Mouse (Mus musculus): ENCODE results near the gene Lonp2. TPM values are rescaled to one million over a fixed set of nuclear protein-coding genes. Genes with fewer than 3 reads are reported as not detected.

Gene Lonp2
- polyA plus RNA-seq, 1 experiment from 2014 or later: 76.3 TPM

- no peak for ATAC-seq (ENCODE audit: insufficient read depth, low FRiP score, low TSS enrichment)
- no peak overlapping the region for H3K4me3 ChIP-seq (ENCODE audit: low read depth, low read length)
- 82% methylated on average over 4 of the region's 4 CpGs for WGBS
These were observed 15.1 kb downstream of the Lonp2 start for GRCm38 (mm10) chr8:86638981-86639380.

GRCm38 (mm10) chr8:86642682-86643081 lies 18.8 kb downstream of the Lonp2 start:
- no peak overlapping the region for H3K27ac ChIP-seq (ENCODE audit: low read depth, low read length)
- no peaks in the 10 kb centered on the region for H3K4me1 ChIP-seq (ENCODE audit: control insufficient read depth, insufficient read depth, low read length)
- 89% methylated on average over 3 of the region's 3 CpGs for WGBS
- H3K9me3 ChIP-seq (ENCODE audit: control insufficient read depth, low read length): no peaks in the 10 kb centered on the region
- no peak overlapping the region for H3K4me3 ChIP-seq (ENCODE audit: low read depth, low read length)
- H3K9ac ChIP-seq (ENCODE audit: low read length): no peak overlapping the region
- H3K4me2 ChIP-seq (ENCODE audit: low read depth): no peak overlapping the region
- DNase-seq (ENCODE audit: low spot score) (no peak), ATAC-seq (ENCODE audit: insufficient read depth, low FRiP score, low TSS enrichment) (no peak)
- H3K36me3 ChIP-seq (ENCODE audit: control insufficient read depth, insufficient read depth, low read length): no peaks in the 10 kb centered on the region; the same call in none of the 2 replicates
- H3K27me3 ChIP-seq (ENCODE audit: control insufficient read depth, insufficient read depth, low read length): no peaks in the 10 kb centered on the region

More at GRCm38 (mm10) chr8:86638981-86639380, 15.1 kb downstream of the Lonp2 start:
- H3K36me3 ChIP-seq (ENCODE audit: control insufficient read depth, insufficient read depth, low read length): peaks cover 3% of the 10 kb centered on the region
- H3K27ac ChIP-seq (ENCODE audit: low read depth, low read length): no peak overlapping the region
- no peak for DNase-seq (ENCODE audit: low spot score)
- no peaks in the 10 kb centered on the region for H3K9me3 ChIP-seq (ENCODE audit: control insufficient read depth, low read length)
- H3K4me2 ChIP-seq (ENCODE audit: low read depth): no peak overlapping the region
- H3K27me3 ChIP-seq (ENCODE audit: control insufficient read depth, insufficient read depth, low read length): no peaks in the 10 kb centered on the region
- H3K4me1 ChIP-seq (ENCODE audit: control insufficient read depth, insufficient read depth, low read length): no peaks in the 10 kb centered on the region
- no peak overlapping the region for H3K9ac ChIP-seq (ENCODE audit: low read length)

GRCm38 (mm10) chr8:86644661-86645060 lies 20.8 kb downstream of the Lonp2 start:
- DNase-seq (ENCODE audit: low spot score) (no peak), ATAC-seq (ENCODE audit: insufficient read depth, low FRiP score, low TSS enrichment) (no peak)
- Histone ChIP-seq H3K4me3 (ENCODE audit: low read depth, low read length) (no peak overlapping the region), H3K4me1 (ENCODE audit: control insufficient read depth, insufficient read depth, low read length) (no peaks in the 10 kb centered on the region), H3K27me3 (ENCODE audit: control insufficient read depth, insufficient read depth, low read length) (no peaks in the 10 kb centered on the region), H3K36me3 (ENCODE audit: control insufficient read depth, insufficient read depth, low read length) (no peaks in the 10 kb centered on the region; the same call in none of the 2 replicates), H3K9me3 (ENCODE audit: control insufficient read depth, low read length) (no peaks in the 10 kb centered on the region), H3K27ac (ENCODE audit: low read depth, low read length) (no peak overlapping the region), H3K4me2 (ENCODE audit: low read depth) (no peak overlapping the region), H3K9ac (ENCODE audit: low read length) (no peak overlapping the region)
- WGBS: 94% methylated on average over 4 of the region's 4 CpGs

- H3K9me3 ChIP-seq (ENCODE audit: control insufficient read depth, low read length): no peaks in the 10 kb centered on the region
- H3K36me3 ChIP-seq (ENCODE audit: control insufficient read depth, insufficient read depth, low read length): no peaks in the 10 kb centered on the region
- H3K9ac ChIP-seq (ENCODE audit: low read length): no peak overlapping the region
- DNase-seq (ENCODE audit: low spot score) (no peak), ATAC-seq (ENCODE audit: insufficient read depth, low FRiP score, low TSS enrichment) (no peak)
- no peaks in the 10 kb centered on the region for H3K27me3 ChIP-seq (ENCODE audit: control insufficient read depth, insufficient read depth, low read length)
- no peak overlapping the region for H3K27ac ChIP-seq (ENCODE audit: low read depth, low read length)
- 89% methylated on average over 3 of the region's 3 CpGs for WGBS
- no peaks in the 10 kb centered on the region for H3K4me1 ChIP-seq (ENCODE audit: control insufficient read depth, insufficient read depth, low read length)
- no peak overlapping the region for H3K4me2 ChIP-seq (ENCODE audit: low read depth)
- H3K4me3 ChIP-seq (ENCODE audit: low read depth, low read length): no peak overlapping the region
These were observed 23.9 kb downstream of the Lonp2 start for GRCm38 (mm10) chr8:86647771-86648170.

- Histone ChIP-seq H3K36me3 (ENCODE audit: control insufficient read depth, insufficient read depth, low read length) (no peaks in the 10 kb centered on the region), H3K4me1 (ENCODE audit: control insufficient read depth, insufficient read depth, low read length) (no peaks in the 10 kb centered on the region), H3K27ac (ENCODE audit: low read depth, low read length) (no peak overlapping the region), H3K27me3 (ENCODE audit: control insufficient read depth, insufficient read depth, low read length) (no peaks in the 10 kb centered on the region), H3K9me3 (ENCODE audit: control insufficient read depth, low read length) (no peaks in the 10 kb centered on the region), H3K4me3 (ENCODE audit: low read depth, low read length) (no peak overlapping the region), H3K4me2 (ENCODE audit: low read depth) (no peak overlapping the region), H3K9ac (ENCODE audit: low read length) (no peak overlapping the region)
- ATAC-seq (ENCODE audit: insufficient read depth, low FRiP score, low TSS enrichment): no peak
- no peak for DNase-seq (ENCODE audit: low spot score)
- WGBS: 86% methylated on average over 5 of the region's 5 CpGs
These were observed 27.6 kb downstream of the Lonp2 start for GRCm38 (mm10) chr8:86651416-86651815.

GRCm38 (mm10) chr8:86652546-86652945 lies 28.7 kb downstream of the Lonp2 start:
- H3K9me3 ChIP-seq (ENCODE audit: control insufficient read depth, low read length): no peaks in the 10 kb centered on the region
- 93% methylated on average over 2 of the region's 2 CpGs for WGBS
- no peak overlapping the region for H3K9ac ChIP-seq (ENCODE audit: low read length)
- H3K27me3 ChIP-seq (ENCODE audit: control insufficient read depth, insufficient read depth, low read length): no peaks in the 10 kb centered on the region
- H3K4me1 ChIP-seq (ENCODE audit: control insufficient read depth, insufficient read depth, low read length): no peaks in the 10 kb centered on the region
- no peaks in the 10 kb centered on the region for H3K36me3 ChIP-seq (ENCODE audit: control insufficient read depth, insufficient read depth, low read length)
- DNase-seq (ENCODE audit: low spot score) (no peak), ATAC-seq (ENCODE audit: insufficient read depth, low FRiP score, low TSS enrichment) (no peak)
- H3K27ac ChIP-seq (ENCODE audit: low read depth, low read length): no peak overlapping the region
- no peak overlapping the region for H3K4me2 ChIP-seq (ENCODE audit: low read depth)
- H3K4me3 ChIP-seq (ENCODE audit: low read depth, low read length): no peak overlapping the region

GRCm38 (mm10) chr8:86654578-86654977 lies 30.7 kb downstream of the Lonp2 start:
- Histone ChIP-seq H3K9me3 (ENCODE audit: control insufficient read depth, low read length) (no peaks in the 10 kb centered on the region), H3K27me3 (ENCODE audit: control insufficient read depth, insufficient read depth, low read length) (no peaks in the 10 kb centered on the region), H3K27ac (ENCODE audit: low read depth, low read length) (no peak overlapping the region), H3K4me3 (ENCODE audit: low read depth, low read length) (no peak overlapping the region), H3K36me3 (ENCODE audit: control insufficient read depth, insufficient read depth, low read length) (no peaks in the 10 kb centered on the region), H3K4me2 (ENCODE audit: low read depth) (no peak overlapping the region), H3K4me1 (ENCODE audit: control insufficient read depth, insufficient read depth, low read length) (no peaks in the 10 kb centered on the region), H3K9ac (ENCODE audit: low read length) (no peak overlapping the region)
- DNase-seq (ENCODE audit: low spot score): no peak
- WGBS: 91% methylated on average over 1 of the region's 1 CpGs
- ATAC-seq (ENCODE audit: insufficient read depth, low FRiP score, low TSS enrichment): no peak

- Histone ChIP-seq H3K4me1 (ENCODE audit: control insufficient read depth, insufficient read depth, low read length) (no peaks in the 10 kb centered on the region), H3K4me3 (ENCODE audit: low read depth, low read length) (no peak overlapping the region), H3K27ac (ENCODE audit: low read depth, low read length) (no peak overlapping the region), H3K36me3 (ENCODE audit: control insufficient read depth, insufficient read depth, low read length) (no peaks in the 10 kb centered on the region), H3K9me3 (ENCODE audit: control insufficient read depth, low read length) (no peaks in the 10 kb centered on the region), H3K27me3 (ENCODE audit: control insufficient read depth, insufficient read depth, low read length) (no peaks in the 10 kb centered on the region), H3K4me2 (ENCODE audit: low read depth) (no peak overlapping the region), H3K9ac (ENCODE audit: low read length) (no peak overlapping the region)
- ATAC-seq (ENCODE audit: insufficient read depth, low FRiP score, low TSS enrichment): no peak
- DNase-seq (ENCODE audit: low spot score): no peak
These were observed 44.9 kb downstream of the Lonp2 start for GRCm38 (mm10) chr8:86668750-86669149.

GRCm38 (mm10) chr8:86669259-86669658 lies 45.4 kb downstream of the Lonp2 start:
- WGBS: 80% methylated on average over 4 of the region's 4 CpGs
- H3K27me3 ChIP-seq (ENCODE audit: control insufficient read depth, insufficient read depth, low read length): no peaks in the 10 kb centered on the region
- H3K27ac ChIP-seq (ENCODE audit: low read depth, low read length): no peak overlapping the region
- H3K36me3 ChIP-seq (ENCODE audit: control insufficient read depth, insufficient read depth, low read length): no peaks in the 10 kb centered on the region
- H3K9ac ChIP-seq (ENCODE audit: low read length): no peak overlapping the region
- no peaks in the 10 kb centered on the region for H3K4me1 ChIP-seq (ENCODE audit: control insufficient read depth, insufficient read depth, low read length)
- no peaks in the 10 kb centered on the region for H3K9me3 ChIP-seq (ENCODE audit: control insufficient read depth, low read length)
- DNase-seq (ENCODE audit: low spot score) (no peak), ATAC-seq (ENCODE audit: insufficient read depth, low FRiP score, low TSS enrichment) (no peak)
- no peak overlapping the region for H3K4me2 ChIP-seq (ENCODE audit: low read depth)
- H3K4me3 ChIP-seq (ENCODE audit: low read depth, low read length): no peak overlapping the region

Measured in neural tube, embryonic 11.5 days (tissue).